Mouse (Mus musculus) heart, adult 2 months (tissue): ENCODE measurements around the gene Slc15a2. TPM values are rescaled to one million over a fixed set of nuclear protein-coding genes. Genes with fewer than 3 reads are reported as not detected.

Experiments
- DNase-seq, 2 experiments: peaks; one replicate each; pipeline ENCODE4 v3.0.0; 2021
- H3K27ac ChIP-seq: fragments of 200-600 bp; 2 replicates; pipeline ENCODE4 v1.8.1; 2022
- H3K27me3 ChIP-seq: fragments of 200-500 bp; 2 replicates; pipeline ENCODE4 v1.6.1; 2012; ENCODE audit warnings: mild to moderate bottlenecking, low read length, inconsistent platforms, mixed read lengths; ENCODE audit not compliant: control insufficient read depth, insufficient read depth
- H3K36me3 ChIP-seq: fragments of 200-500 bp; 2 replicates; pipeline ENCODE4 v1.6.1; 2012; ENCODE audit warnings: low read length, inconsistent platforms; ENCODE audit not compliant: control insufficient read depth, insufficient read depth
- H3K4me1 ChIP-seq: fragments of 200-500 bp; 2 replicates; pipeline ENCODE4 v1.6.1; 2011; ENCODE audit warnings: low read length; ENCODE audit not compliant: control insufficient read depth, insufficient read depth
- H3K4me3 ChIP-seq: fragments of 200-600 bp; 2 replicates; pipeline ENCODE4 v1.8.1; 2022
- H3K79me2 ChIP-seq: fragments of 200-500 bp; replicated peaks from 2 replicates; pipeline ENCODE4 v1.6.1; 2012; ENCODE audit warnings: mild to moderate bottlenecking, inconsistent platforms, low read length, moderate library complexity, mixed read lengths; ENCODE audit not compliant: control insufficient read depth, insufficient read depth
- H3K9ac ChIP-seq: fragments of 200-500 bp; 2 replicates; pipeline ENCODE4 v1.6.1; 2012; ENCODE audit warnings: low read depth, mild to moderate bottlenecking, control low read depth, inconsistent platforms, low read length, mixed read lengths
- CTCF ChIP-seq: fragments of 200-600 bp; IDR thresholded peaks from 2 replicates; pipeline ENCODE4 v1.8.1; 2022; ENCODE audit warnings: antibody characterized with exemption, mild to moderate bottlenecking, moderate library complexity
- EP300 ChIP-seq: fragments of 200-500 bp; IDR thresholded peaks from 2 replicates; pipeline ENCODE4 v1.6.1; 2011; ENCODE audit warnings: low read depth, low read length, control low read depth; ENCODE audit not compliant: insufficient read depth
- POLR2A ChIP-seq: fragments of 200-500 bp; IDR thresholded peaks from 2 replicates; pipeline ENCODE4 v1.6.1; 2011; ENCODE audit warnings: mild to moderate bottlenecking, low read depth, low read length, control low read depth; ENCODE audit not compliant: insufficient read depth
- WGBS: fragments of 180-500 bp; shearing (Covaris S2); methylation state at CpG from one replicate; pipeline ENCODE4 v1.1.7; 2018; 5-methylcytosine and 5-hydroxymethylcytosine counted together
- intact Hi-C: fragments of 180-260 bp; cut with DNase I; formaldehyde crosslinking; loops from one replicate; pipeline ENCODE4 v1.15.1; 2025
- long read RNA-seq: library from polyadenylated mRNA; stranded (forward); transcript quantifications from one replicate; pipeline ENCODE4 v2.0.0, GENCODE M21; 2021
- polyA plus RNA-seq: library from polyadenylated mRNA; depleted of rRNA; stranded (reverse); fragments of >200 nt; gene quantifications from 2 replicates; pipeline ENCODE4 v1.2.3, GENCODE M21; 2012; rRNA removed
- total RNA-seq, 2 experiments: library from RNA; stranded (reverse); gene quantifications; 2 replicates each; pipeline ENCODE4 v1.2.3; 2021

The Slc15a2 gene
- total RNA-seq (1 to 10 TPM; 1.6 to 2.2 TPM), polyA plus RNA-seq (3.3 and 4.7 TPM in 2 replicates)
- long read RNA-seq, partial matches to known transcripts = 0 of 2 reads
- long read RNA-seq, other reads (novel, unspliced or antisense) = 2 of 2 reads

DNA sequence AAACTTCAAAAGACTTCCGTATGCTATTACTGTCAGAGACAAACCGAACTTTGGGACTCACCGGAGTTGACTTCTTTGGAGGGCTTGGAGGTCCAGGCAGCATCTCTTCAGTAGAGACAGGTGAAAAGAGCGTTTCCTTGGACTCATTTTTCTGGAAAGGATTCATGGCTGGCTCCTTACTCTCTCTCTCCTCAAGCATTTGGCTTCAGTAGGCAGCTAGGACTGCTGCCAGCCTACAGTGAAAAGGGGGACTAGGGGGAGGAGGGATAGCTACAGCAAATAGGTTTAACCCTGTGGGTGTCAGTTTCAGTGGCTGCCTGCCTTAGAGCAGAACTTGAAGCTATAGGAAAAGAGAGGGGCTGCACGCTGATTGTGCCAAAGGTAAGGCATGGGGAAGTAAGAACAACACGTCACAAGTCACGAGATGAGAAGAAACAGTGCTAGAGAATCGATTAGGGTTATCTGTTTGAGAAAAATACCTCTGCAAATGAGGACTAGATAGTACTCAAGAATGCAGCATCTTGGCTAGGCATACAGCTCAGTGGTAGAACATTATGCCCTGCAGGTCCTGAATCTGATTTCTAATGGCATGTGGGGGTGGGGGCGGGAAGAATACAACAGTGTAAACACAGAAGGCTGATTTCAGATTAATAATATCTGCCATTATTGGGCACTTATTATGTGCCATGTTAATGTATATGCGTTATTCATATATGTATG, at the start of gene Slc15a2:
Gene Slc15a2, minus strand, starts transcription at position 369 of the 720 bp plus-strand sequence.
- no peaks in the 10 kb centered on the region for H3K4me1 ChIP-seq

DNA sequence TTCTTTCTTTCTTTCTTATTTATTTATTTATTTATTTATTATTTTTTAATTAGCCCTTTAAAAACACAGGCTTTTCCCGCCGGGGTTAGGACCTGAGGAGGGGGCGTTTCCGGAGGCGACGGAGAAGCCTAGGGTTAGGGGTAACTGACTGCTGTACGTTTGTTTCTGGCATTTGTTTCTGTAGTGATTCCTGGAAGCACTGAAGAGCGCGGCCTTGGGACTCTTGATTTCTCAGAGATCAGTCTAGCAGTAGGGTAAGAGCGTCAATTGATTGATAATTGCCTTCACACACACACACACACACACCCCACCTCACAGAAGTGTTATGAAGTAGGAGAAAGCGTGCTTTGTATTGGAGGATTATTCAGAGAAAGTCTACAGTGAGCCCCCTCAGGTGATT, 44.1 kb upstream of the Slc15a2 start:
- intact Hi-C loops = loop anchor here (5.0 kb wide), 2 partner anchors 43 to 183 kb away; partner anchors contain the start of gene Polq
- Histone ChIP-seq H3K36me3 (no peaks in the 10 kb centered on the region), H3K9ac (peak overlapping the region; percentile 54), H3K27me3 (no peaks in the 10 kb centered on the region), H3K4me1 (peaks cover 2% of the 10 kb centered on the region), H3K79me2 (peaks cover 2% of the 10 kb centered on the region; the same call in 1 of the 2 replicates), H3K27ac (peak overlapping the region; percentile 66), H3K4me3 (peak overlapping the region; percentile 86)
- TF ChIP-seq CTCF (no peak), POLR2A (no peak)
- DNase-seq = peak in 1 of 2 experiments; percentile 19
- WGBS = 19% methylated on average over 11 of the region's 11 CpGs

More for the DNA sequence above, at the start of gene Slc15a2:
- WGBS = 51% methylated on average over 10 of the region's 10 CpGs
- TF ChIP-seq CTCF (no peak), POLR2A (no peak), EP300 (no peak)
- intact Hi-C loops = no loop called here
- Histone ChIP-seq H3K79me2 (no peaks in the 10 kb centered on the region), H3K27me3 (no peaks in the 10 kb centered on the region), H3K4me3 (no peak within 1 kb of the TSS), H3K9ac (no peak within 1 kb of the TSS), H3K27ac (no peak within 1 kb of the TSS), H3K36me3 (no peaks in the 10 kb centered on the region)
- DNase-seq = peak; percentile 8 to 20

DNA sequence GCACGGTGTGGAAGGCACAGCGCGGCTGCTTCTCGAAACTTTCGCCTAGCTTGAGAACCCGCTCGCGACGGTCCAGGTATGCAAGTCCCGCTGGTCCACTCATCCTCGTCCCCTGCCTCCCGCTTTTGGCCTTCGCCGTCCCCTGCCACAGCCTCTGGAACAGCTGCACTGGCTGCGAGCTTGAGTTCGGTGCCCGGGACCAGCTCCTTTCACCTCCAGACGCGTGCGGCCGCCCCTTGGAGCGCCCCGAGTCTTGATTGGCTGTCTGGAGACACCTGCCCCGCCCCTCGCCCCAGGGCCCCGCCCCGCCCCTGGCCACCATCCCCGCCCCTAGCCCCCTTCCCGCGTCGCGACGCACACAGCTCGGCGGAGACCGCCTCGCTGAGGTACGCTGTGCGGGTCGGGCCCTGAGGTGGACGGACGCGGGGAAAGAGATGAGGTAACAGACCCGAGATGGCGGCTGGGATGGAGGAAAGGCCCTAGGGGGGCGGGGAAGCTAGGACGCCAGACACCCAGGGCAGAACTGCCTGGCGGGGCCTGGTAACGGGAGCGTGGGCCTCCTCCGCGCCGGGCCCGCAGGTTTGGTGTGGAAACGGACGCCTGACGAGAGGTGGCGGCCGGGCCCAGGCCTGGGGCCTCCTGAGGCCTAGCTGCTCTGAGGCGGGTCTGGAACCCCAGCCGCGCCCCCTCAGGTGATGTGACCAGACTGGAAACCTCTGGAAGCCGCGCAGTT, 43.5 kb upstream of the Slc15a2 start, which contains the start of gene Iqcb1:
Gene Iqcb1, plus strand, starts transcription at position 332 of the 733 bp plus-strand sequence.
- TF ChIP-seq POLR2A (0 out of 2 replicates have a peak, but pooled peaks have one; percentile 34), EP300 (no peak), CTCF (no peak)
- peak within 1 kb of the TSS; percentile 96 for H3K9ac ChIP-seq
- peaks cover 2% of the 10 kb centered on the region; the same call in 1 of the 2 replicates for H3K79me2 ChIP-seq
- peaks cover 2% of the 10 kb centered on the region for H3K4me1 ChIP-seq
- H3K36me3 ChIP-seq = no peaks in the 10 kb centered on the region
- WGBS = under 1% methylated on average over 63 of the region's 64 CpGs
- H3K4me3 ChIP-seq = peak within 1 kb of the TSS; percentile 86
- DNase-seq = peak; percentile 85 to 89
- H3K27me3 ChIP-seq = no peaks in the 10 kb centered on the region
- H3K27ac ChIP-seq = peak within 1 kb of the TSS; percentile 66
- intact Hi-C loops = loop anchor here (5.0 kb wide), 2 partner anchors 44 to 184 kb away; partner anchors contain the start of gene Polq

DNA sequence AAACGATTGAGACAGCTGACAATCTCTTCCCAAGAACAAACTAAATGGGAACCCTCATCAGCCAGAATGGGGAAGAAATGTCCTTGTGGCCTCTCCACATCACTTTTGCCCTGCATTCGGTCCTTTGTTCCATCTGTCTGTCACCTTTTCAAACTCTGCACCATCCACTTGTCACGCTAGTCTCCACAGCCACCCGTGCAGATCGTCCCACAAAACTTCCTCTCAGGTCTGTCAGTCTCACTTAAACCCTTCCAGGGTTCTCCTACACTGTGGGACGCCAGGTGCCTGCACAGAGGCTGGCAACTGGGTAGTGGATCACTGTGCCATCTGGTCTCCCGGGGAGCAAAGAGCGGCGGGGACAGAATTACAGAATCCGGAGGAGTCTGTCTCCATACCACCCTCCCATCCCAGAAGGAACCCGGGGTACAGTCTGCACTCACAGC, 42.9 kb upstream of the Slc15a2 start:
- TF ChIP-seq EP300 (no peak), CTCF (no peak), POLR2A (no peak)

DNA sequence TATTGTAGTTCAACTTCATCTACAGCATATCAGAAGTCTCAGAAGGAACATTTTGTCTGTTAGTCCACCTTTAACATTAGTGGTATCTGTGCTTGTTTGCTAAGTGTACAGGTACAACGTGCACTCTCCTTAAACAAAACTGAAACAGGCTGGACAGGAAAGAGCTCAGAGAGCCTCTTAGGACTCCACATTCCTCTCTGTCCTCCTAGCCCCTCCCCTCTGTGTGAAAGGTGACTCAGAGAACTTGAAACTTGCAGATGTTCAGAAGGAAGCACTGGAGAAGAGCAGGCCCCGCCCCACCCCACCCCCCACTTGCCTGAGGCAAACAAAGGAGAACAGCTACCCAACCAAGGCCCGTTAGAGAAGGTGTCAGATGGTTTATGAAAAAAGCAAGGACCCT, 36.7 kb upstream of the Slc15a2 start:
- no peaks in the 10 kb centered on the region for H3K4me1 ChIP-seq
- no peak for TF ChIP-seq POLR2A
- TF ChIP-seq EP300 = no peak
- no peak for TF ChIP-seq CTCF
- intact Hi-C loops = no loop called here
- no peak overlapping the region for H3K4me3 ChIP-seq
- no peak overlapping the region for H3K27ac ChIP-seq
- DNase-seq = no peak
- H3K36me3 ChIP-seq = no peaks in the 10 kb centered on the region
- no peaks in the 10 kb centered on the region for H3K79me2 ChIP-seq
- H3K27me3 ChIP-seq = no peaks in the 10 kb centered on the region
- WGBS = 9% methylated on average over 3 of the region's 3 CpGs
- no peak overlapping the region for H3K9ac ChIP-seq

More for the DNA sequence above, 42.9 kb upstream of the Slc15a2 start:
- no peaks in the 10 kb centered on the region for H3K36me3 ChIP-seq
- 11% methylated on average over 11 of the region's 11 CpGs for WGBS
- H3K4me3 ChIP-seq = peak overlapping the region; percentile 86
- peaks cover 2% of the 10 kb centered on the region for H3K4me1 ChIP-seq
- H3K79me2 ChIP-seq = peaks cover 2% of the 10 kb centered on the region; the same call in 1 of the 2 replicates
- H3K9ac ChIP-seq = peak overlapping the region; percentile 87
- H3K27ac ChIP-seq = peak overlapping the region; percentile 15; the same call in 1 of the 2 replicates
- intact Hi-C loops = loop anchor here (5.0 kb wide), 2 partner anchors 45 to 185 kb away; partner anchors contain the start of gene Polq
- H3K27me3 ChIP-seq = no peaks in the 10 kb centered on the region
- DNase-seq = no peak
